Mouse (Mus musculus): ENCODE measurements at regions not wholly inside any gene's neighbourhood (a gene's known extent, or its start where the extent isn't known, plus 50 kb on each side); places are given as distances from the start of the nearest gene placed in this dataset.
"Not testable (repeated sequence)": the region's sequence is repeated elsewhere in the genome, so short reads cannot be mapped to it uniquely, and the experiment has no call there.

DNA sequence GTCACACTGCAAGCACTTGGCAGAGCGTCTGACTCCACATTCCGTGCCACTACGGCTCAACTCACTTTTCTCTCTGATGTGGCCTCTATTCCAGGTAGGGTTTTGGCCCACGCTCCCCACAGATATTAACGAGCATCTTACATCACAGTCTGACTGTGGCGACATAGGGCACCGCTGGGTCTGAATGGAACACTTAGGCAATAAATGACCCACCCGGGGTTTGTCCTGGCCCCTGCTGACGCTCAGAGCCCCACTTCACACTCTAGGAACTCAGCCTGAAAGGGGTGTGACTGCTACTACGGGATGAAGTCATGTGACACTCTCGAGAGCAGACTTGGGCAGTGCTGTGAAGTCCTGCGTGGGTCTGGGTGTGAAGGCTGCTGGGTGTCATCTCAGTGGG is 475.9 kb downstream of the Zfp704 start:
- DNase-seq (ENCODE audit: low spot score in 2 of 2) = peak in 1 of 2 experiments; percentile 4

DNA sequence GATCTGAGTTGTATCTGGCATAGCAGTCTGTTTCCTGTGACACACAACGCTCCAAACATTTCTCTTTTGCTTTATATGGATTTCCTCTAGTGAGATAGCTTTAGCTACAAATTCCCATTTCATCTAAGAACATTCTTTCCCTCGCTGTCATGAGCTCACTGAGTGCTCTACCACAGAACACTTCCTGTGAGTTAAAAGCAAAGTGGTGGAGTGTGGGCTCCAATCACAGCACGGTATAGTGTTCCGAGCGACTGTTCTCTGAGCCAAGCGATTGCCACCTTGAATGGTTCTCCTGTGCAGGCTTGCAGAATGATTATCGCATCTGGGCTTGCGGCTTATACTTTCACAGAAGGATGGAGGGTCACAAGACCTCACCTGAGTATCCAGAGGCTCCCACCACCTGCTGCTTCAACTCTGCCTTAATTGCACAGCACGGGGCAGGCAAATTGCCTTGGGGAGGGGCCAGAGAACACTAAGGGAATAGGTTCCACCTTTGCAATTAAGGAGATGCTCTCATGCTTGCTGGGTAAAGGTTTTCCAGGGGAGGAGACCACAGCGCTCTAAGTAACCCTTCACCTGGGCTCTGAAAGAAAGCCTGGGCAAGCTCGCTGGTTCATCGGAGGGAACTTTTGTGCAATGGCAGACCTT is 477.7 kb downstream of the Zfp704 start:
- no peak for DNase-seq (ENCODE audit: low spot score in 2 of 2)

DNA sequence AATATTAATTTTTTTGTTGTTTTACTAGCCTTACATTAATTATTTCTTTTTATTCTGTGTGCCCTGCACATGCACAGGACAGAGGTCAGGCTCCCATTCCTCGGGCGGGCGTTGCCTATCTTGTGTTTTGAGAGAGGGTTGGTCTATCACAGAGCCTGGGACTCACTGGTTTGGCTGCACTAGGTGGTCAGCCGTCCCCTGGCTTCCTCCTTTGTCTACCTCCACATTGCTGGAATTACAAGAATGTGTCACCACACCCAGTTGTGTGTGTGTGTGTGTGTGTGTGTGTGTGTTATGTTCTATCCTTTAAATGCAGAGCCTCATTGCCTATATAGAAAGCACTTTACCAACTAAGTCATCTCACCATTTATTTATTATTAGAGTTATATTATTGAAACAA is 478.5 kb downstream of the Zfp704 start:
- no peak for DNase-seq (ENCODE audit: low spot score in 2 of 2)

DNA sequence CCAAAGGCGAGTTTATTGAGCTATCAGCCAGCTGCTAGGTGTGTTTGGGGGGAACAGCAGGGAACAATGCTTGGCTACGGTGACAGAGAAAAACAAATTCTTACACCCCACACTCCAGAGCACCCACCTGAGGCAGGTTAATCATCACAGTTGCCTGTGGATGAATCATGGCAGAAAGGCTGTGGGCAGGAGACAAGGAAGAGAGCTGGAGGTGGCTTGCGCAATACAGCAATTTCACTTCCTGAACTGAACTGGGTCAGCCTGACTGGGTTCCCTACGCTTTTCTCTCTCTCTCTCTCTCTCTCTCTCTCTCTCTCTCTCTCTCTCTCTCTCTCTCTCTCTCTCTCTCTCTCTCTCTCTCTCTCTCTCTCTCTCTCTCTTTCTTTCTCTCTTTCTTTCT is 481.5 kb downstream of the Zfp704 start:
- peak; percentile 34 to 38 for DNase-seq (ENCODE audit: low spot score in 2 of 2)

DNA sequence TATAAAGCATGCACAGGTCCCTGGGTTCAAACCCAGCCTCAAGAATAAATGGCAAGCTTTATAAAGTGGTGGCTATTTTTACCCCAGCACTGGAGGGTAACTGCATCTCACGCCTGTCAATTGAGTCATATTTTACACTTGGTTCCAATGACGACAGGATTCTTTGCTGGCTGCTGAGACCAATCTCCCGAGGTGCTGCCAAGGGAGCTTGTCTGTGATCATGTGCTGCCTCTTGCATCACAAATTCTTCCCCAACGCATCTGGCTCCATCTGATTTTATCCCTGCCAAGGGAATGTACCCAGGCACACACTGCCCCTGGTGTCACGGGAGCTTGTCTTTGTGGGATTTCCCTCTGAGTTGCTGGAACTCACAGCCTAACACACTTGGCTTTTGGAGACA is 486.8 kb downstream of the Zfp704 start:
- peak in 1 of 2 experiments; percentile 14 for DNase-seq (ENCODE audit: low spot score in 2 of 2)

DNA sequence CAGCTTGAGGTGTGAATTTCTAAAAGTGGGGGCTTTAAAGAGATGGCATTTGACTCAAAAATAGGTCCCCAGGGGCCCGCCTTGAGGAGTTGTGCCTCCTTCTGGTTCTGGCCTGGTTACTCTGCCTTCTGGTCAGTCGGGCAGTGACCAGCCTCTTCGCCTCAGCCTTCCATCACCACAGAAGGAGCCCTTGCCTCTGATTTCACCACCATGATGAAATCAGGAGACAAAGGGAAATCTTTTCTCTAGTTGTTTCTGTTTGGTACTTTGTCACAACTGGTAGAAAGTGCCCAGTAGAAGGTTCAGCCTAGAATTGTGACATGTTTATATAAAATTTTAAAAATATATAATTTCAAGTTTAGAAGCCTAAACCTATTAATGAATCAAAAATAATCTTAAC is 492.0 kb downstream of the Zfp704 start:
- no peak for DNase-seq (ENCODE audit: low spot score in 2 of 2)

DNA sequence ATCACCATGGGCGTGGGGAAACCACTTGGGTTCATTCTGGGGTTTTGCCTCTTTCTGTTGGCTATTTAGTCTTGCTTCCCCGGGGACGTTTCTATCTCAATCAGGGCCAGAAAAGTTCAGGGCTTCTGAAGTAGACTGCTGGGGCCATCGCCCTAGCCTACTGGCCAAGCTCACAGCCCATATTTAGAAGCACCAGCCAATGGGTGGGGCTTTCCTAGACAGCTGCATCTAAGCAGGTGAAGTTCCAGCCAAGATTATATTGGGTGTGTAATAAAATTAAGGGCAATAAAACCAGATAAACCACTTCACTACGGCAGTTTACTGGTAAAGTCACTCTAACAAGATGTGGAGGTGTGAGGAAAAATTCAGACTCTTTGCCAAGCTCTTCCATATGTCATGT is 496.5 kb downstream of the Zfp704 start:
- DNase-seq (ENCODE audit: low spot score in 2 of 2) = no peak

DNA sequence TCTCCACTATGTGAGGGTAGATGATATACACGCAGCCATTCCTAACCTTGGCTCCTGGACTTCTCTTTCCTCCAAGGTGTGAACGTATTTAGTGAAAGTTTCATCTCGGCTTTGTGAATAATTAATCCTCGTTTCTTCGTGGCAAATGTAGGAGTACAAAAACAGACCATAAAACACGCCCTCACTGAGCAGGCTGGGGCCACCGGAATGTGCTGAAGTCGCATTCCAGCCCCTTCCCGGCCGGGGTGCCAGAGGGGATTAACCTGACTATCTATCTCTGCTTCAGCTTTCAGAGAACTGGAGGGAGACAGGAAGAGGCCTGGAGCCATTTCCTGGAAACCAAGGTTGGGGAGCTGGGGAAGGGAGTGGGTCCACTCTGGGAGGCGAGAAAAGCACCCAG is 499.1 kb downstream of the Zfp704 start:
- DNase-seq (ENCODE audit: low spot score in 2 of 2) = no peak

DNA sequence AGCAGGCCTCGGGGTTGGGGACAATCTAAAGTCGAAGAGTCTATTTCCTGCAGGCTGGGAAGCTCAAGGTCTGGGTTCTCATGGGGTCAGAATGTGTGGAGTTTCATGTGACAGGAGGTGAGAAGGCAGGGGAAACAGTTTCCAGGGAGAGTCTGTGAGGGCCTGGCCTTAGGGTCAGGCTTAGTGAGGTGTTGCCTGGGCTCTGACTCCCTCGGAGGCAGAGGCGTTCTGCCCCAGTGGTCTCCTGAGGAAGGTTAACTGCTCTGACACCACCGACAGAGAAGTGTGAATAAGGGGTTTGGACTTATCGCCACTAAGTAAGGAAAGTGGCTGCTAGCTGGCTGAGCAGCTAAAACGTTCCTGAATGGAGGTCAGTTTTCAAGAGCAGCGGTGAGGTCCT is 499.9 kb downstream of the Zfp704 start:
- DNase-seq (ENCODE audit: low spot score in 2 of 2) = no peak

DNA sequence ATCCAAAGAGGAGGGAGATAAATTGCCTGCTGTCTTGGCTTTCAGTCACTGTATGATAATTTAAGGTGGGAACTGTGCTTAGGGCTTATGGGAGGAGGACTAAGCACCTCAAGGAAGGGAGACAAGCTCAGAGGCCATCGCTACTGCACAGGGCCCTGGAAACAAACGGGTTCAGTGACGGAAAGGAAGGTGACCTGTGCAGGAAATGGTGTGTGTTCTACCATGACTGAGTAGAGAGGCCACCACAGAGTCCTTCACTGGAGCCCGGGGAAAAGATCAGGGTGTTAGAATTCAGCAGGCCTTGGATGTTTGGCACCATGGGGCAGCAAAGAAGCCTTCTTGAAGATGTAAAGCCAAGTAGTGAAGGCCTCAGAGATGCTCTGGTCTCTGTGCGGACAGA is 500.4 kb downstream of the Zfp704 start:
- no peak for DNase-seq (ENCODE audit: low spot score in 2 of 2)

DNA sequence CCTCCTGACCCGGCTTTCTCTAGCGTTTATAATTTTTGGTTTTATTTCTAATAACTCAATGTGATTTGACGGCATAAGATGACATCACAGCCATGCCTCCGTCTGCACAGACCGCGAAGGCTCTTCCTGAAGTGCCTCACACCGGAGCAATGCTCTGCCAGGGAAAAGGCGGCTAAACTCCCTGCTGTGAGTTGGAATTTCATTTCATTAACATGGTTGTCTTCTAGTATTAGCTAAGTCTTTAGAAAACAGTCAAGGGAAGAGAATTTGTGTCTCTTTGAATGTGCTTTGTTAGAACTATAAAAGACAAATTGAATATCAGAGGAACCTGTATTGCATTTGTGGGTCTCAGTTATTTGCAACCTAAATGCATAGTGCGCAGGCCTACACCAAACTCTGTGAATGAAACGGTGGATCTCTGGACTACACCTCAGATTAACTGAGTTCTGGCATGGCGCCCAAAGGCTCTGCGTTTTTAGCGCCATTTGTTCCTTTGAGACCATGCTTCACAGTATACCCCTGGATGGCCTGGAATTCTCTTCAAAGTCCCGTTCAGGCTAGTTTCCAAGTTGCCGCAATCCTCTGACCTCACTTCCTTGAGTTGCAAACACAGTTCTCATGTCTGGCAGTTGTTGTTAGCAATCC is 502.0 kb downstream of the Zfp704 start:
- no peak for DNase-seq (ENCODE audit: low spot score in 2 of 2)

DNA sequence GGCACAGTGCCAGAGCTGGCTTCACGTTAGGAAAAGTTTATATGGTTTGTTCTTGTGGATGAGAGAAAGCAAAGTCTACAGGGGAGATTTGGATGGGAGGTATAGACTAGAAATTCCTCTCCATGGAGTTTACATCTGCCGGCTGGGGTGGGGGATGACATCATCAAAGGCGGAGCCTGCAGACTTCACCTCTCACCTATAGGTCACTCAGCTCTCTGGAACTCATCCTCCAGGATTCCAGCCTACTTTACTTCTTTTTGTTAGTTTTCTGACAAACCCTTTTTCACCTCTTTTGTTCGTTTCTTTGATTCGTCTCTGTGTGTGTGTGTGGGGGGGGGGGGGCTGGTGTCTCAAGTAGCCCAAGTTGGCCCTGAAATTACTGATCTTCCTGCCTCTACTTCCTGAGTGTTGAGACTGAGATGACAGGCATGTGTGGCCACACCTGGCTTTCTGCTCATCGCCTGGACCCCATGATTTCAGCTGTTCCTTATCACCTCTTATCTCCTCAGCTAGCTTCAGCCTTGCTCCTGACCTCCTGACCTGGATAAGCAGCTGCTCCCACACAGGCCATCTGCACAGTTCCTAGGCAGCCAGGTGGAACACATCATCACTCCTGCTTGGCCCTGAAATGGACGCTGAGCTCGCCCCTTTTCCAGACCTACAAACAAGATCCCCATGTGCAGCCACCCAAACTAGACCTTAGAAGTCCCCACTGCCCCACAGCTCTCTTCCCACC is 504.5 kb downstream of the Zfp704 start:
- DNase-seq (ENCODE audit: low spot score in 2 of 2) = no peak

DNA sequence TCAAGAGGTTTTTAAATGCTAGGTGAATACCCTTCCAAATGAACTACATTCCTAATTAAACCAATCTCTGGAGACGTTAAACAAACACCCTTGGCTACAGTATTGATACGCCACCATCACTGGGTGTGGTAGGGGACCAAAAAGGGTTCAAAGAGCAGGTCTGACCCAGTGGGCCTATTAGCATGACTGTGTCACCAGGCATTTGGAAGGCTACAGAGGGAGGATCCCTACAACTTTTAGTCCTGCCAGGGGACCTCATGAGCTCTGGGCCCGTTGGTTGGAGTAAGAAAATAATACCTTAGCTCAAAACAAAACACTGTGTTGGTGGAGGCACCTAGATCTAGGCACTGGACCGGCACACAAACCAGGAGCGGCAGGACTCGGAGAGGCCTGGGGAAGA is 506.4 kb downstream of the Zfp704 start:
- no peak for DNase-seq (ENCODE audit: low spot score in 2 of 2)

DNA sequence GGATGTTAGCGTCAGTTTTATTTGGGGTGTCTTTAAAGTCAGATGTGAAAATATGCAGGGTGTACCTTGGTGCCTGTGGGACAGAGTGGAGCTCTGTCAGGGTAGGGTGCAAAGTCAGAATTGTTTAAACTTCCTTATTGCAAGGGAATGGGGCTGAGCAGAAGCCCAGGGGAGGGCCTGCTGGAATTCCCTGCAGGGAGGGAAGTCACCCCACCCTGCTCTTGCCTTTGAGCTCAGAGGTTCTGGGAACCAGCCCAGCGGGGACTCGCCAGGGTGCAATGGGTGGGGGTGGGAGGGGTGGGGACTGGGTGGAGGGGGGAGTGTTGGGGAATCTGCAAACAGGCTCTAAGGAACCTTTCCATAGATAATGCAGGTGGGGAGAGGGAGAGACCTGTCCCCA is 508.6 kb downstream of the Zfp704 start:
- DNase-seq (ENCODE audit: low spot score in 2 of 2) = no peak

DNA sequence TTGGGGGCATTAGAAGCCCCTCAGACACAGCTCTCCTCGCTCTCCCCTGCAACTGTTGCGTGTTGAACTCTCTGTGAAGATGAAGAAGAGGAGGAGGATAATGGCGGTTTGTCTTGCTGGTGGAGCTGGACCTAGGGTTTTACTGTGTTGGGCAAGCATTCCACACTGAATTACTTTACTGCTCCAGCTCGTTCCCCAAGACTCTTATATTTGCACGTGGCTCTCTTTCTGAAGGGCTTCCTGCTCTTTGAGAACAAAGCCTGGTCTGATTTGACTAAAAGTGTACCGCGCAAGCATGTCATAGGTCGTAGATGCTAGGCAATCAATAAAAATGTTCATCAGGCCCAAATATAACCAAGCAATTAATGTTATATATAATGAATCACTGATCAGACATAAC is 509.1 kb downstream of the Zfp704 start:
- DNase-seq (ENCODE audit: low spot score in 2 of 2) = no peak

DNA sequence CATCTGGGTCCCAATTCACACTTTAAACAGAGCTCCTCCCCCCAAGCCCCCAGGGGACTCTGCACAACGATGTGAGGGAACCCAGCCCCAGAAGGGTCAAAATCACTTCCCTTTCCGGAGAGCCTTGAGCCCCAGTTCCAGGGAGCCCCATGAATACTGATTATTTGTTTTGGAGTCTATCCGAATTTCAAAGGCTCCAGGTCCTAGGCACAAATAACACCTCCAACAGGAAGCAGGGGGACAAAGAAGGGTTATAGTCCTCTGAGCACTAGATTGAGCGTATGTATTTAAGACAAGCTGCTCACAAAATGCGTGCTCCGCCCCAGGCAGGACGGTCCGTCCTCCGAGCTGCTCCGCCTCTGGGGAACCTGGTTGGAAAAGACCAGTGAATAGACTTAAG is 511.4 kb downstream of the Zfp704 start:
- no peak for DNase-seq (ENCODE audit: low spot score in 2 of 2)

DNA sequence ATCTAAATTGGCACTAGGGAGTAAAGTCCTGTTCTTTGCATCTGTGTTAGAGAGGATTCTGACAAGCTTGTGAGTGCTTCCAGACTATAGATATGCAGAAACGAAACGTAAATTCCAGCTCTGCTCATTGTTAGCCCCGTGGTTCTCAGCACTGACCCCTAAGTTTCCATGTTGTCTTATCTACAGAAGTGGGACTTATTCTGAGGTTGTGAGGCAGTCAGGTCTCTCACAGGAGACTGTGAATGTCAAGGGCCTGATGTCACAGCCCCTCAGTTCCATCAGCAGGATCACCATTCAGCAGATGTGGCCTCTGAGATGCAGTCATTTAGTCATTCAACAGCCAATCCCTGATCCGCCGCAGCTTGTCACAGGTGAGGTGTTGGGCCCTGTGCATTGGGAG is 525.8 kb downstream of the Zfp704 start:
- no peak for DNase-seq (ENCODE audit: low spot score in 2 of 2)

DNA sequence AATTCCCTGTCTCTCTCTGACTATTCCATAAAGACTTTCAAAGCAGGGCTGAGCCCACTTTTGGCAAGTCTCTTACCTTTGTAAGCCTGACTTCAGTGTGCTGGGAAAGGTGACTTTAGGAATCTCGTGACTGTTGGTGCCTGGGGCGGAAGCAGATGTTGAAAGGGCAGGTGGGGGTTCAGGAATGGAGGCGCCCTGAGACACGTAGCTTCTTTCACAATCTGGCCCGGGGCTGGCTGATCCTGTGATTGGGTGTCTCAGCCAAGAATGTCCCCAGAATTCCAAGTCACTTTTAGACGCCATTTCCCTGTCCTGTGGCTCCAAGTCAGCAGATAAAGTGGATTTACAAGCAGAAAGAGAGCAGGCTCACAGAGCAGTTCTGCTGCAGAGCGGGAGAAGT is 527.8 kb downstream of the Zfp704 start:
- no peak for DNase-seq (ENCODE audit: low spot score in 2 of 2)

DNA sequence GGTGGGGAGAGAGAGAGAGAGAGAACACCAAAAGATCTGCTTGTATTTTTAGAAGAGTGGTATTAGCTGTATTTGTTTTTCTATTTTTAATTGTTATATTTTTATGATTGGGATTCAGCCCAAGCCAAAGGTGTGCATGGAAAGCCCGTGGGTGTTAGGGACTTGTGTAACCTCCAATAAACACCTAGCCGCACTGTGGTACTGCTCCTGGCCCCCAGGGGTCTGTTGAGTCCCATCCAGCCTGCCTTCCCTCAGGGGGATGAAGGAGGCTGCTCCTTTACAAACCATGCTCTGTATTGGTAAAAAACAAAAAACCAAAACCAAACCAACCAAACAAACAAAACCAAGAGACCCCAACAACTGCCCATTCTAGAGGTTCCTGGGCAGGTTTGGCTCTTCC is 531.7 kb downstream of the Zfp704 start:
- no peak for DNase-seq (ENCODE audit: low spot score in 2 of 2)

DNA sequence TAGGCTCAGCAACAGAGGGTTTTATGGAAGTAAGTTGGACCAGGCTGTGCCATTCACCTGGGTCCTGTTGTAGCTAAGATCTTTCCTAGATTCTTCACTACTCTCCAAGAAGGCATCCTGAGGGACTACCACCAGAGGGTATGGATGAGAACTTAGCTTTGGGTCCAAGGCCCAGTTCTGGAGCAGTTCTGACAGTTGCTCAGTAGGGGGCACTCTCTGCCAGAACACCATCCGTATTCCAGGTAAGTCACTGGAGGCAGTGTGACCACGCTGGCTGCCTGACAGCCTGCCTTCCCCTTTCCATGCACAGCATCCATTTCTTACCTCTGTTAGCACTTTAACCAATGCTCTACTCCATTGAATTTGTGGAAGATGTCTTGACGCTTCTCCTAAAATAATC is 533.2 kb downstream of the Zfp704 start:
- peak; percentile 60 to 75 for DNase-seq (ENCODE audit: low spot score in 2 of 2)

DNA sequence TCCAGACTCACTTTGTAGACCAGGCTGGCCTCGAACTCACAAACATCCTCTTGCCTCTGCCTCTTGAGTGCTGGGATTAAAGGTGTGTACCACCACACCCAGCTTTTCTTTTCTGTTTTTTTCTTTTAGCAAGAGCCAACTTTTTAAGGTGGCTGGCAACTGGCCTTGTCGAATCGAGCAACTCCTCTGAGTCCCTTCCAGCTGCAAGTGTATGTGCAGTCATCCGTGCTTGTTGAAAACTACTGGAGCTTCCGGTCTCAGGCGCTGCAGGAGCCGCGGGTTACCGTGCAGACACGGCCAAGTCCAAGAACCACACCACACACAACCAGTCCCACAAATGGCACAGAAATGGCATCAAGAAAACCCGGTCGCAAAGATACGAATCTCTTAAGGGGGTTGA is 537.4 kb downstream of the Zfp704 start:
- DNase-seq (ENCODE audit: low spot score in 2 of 2) = not testable (repeated sequence)

DNA sequence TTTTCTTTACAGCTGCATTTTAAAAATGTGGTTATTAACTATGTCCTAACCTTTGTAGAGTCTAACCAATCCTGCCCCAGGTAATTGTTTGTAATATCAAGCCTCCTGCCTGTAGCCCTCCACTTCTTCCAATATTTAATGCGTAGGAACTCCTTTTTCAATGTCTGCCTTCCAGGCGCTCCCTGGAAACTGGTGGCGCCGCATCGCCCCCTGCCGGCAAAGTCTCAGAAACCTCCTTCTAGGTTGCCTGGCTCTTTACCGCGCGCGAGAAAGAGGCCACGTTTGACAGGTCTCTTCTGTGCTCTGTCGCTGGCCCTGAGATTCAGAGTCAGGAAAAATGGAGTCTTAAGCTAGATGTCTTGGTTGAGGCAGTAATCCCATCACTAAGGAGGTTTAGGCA is 542.8 kb downstream of the Zfp704 start:
- DNase-seq (ENCODE audit: low spot score in 2 of 2) = peak; percentile 82 to 85

DNA sequence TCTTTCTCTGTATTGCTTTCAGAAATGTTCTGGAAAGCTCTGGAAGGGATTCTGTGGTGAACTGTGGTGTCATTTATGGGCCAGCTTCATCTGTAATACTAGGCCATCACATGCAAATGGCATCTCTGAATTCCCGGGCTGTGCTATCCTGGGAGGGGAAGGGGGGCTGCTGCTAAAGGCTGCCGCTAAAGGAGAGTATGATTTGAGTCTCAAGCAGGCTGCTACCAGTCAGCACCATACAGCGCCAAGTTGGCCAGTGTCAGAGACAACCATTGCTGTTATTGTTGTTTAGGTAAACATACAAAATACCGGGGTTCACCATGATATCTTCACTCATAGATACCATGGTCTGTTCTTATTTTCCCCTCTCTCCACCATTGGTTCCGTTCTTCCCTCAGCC is 543.5 kb downstream of the Zfp704 start:
- DNase-seq (ENCODE audit: low spot score in 2 of 2) = no peak
